Mouse (Mus musculus) retina, adult 2 months (tissue): ENCODE results near the gene Olfr877.

Experiments
- DNase-seq: peaks from one replicate; pipeline ENCODE4 v3.0.0-alpha.2; 2012; ENCODE audit warnings: low read depth, low spot score

Gene Olfr877

DNA sequence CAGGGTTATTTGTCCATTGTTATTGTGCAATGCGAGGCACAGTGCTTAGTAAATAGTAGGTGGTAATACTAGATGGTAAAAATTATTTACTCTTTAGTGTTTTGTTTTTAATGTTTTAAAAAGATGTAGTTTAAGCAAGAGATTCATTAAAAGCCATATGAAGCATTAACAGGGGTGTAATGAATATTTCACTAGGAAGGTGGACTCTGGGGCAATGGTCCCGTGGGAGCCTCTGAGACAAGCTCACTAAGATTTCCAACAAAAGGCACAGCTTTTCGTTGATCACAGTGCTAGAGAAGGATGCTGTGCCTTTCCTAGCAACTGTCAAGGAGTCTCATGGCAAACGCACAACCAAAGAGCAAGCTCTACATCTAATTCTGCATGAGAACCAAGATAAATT, at the start of gene Olfr877:
Olfr877 (plus strand) TSS at position 301 of the 400 bp plus-strand sequence.
- no peak for DNase-seq

DNA sequence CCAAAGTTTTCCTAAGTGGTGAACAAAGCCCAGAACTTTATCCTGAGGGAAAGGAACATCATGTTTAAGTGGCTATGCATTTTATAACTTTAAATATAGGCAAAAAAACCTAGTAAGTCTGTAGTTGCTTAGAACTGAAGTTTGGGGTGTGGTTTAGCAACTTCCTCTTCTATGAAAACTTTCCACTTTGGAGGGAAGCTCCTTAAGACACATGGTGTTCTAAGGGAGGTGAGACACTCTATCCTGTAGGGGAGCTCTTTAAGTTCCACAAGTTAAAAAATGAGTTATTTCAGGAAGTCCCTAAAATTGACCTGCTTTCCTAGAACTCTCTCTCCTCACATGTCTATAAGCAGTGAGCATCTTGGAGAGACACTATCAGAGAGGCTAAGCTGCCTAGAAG, 46.8 kb upstream of the Olfr877 start:
- DNase-seq: no peak

DNA sequence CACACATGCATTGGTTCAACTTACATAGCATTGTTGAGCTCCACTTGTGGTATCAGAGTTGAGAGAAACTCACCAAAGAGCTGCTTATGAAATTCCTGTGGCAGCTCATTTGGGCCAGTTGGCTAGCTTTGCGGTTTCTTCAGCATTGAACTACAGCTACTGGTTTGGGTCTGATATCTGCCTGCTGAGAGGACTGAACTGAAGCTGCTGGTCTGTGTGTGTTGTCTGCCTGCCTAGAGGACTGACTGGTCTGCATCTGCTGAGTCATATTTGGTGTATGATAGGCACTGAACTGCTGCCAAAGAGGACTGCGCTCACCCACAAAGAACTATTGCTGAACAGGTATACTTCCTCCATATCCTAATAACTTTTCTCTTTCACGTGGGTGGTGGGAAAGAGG, 45.6 kb upstream of the Olfr877 start:
- DNase-seq: no peak

DNA sequence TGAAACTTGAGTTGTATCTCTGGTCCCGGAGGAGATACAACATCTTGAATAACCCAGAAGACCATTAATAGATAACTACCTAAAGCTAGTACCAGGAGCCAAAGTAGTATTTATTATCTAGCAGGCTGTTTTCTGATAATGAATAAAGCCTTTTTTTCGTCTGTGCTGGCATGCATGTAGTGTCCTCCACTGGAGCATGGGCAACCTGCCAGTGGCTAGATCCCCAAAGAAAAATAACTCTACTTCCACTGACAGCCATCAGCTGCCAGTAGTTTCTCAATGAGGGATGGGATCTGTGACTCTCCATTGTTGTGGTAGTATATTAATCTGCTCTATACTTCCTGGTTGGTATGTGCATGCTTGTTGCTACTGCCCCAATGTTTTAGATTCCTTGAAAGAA, 45.1 kb upstream of the Olfr877 start:
- DNase-seq: no peak

DNA sequence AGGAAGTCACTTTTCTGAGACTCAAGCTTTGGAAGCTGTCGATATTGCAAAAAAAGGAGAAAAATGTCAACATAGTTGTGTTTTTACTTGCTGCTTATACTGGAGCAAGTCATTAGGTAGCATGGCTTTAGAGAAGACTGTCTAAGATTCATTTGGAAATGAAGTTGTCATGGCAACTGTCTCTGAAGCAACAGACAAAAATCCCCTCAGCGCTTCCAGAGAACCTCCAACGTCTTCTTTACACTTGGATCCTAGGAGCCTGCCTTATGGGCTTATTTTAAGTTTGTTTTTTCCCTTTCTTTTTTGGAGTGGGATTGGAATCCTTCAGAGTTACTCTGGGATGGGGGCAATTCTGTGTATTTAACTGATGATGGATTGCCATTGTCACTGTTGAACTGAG, 39.4 kb upstream of the Olfr877 start:
- DNase-seq: no peak

DNA sequence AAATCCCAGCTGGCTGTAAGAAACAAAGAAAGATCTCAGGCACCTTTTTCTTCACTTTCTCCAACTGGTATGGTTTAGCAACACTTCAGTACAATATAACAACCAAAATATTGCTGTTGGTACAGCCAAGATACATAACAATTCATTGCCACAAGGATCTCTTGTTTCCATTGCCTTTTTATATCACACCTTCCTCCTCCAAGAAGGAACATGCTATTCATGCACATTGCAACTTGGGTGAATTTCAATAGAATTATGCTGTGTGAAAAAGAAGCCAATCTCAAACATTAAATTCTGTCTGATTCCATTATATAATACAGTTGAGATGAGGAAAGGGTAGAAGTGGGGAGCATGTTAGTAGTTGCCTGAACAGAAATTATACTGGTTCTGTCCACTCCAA, 24.2 kb upstream of the Olfr877 start:
- no peak for DNase-seq

DNA sequence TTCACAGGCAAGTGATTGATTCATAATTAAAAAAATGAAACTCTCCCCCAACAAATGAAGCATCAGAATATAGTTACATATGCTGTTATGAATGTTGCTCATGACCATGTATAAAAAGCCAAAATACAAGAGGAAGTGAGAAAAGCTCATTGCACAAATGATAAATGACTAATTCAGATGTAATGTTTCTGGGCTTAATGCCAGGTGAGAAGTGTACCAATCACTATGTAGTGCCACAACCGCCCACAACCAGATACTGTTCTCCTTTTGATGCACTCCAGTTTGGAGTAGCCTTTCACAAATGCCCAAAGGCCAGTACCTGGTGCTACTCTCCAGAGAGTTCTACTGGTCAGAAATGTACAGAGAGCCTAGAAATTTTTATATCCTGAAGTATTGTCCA, 20.7 kb upstream of the Olfr877 start:
- no peak for DNase-seq

DNA sequence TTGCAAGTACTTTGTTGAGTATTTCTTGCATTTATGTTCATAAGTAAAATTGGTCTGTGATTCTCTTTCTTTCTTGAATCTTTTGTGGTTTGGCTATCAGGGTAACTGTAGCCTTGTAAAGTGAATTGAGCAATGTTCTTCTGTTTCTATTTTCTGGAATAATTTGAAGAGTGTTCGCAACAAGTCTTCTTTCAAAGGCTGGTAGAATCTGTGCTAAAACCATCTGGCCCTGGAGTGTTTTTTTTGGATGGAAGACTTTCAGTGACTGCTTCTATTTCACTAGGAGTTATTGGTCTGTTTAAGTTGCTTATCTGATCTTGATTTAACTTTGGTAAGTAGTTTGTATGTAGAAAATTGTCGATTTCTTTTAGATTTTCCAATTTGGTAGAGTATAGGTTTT, 4.8 kb upstream of the Olfr877 start:
- no peak for DNase-seq

DNA sequence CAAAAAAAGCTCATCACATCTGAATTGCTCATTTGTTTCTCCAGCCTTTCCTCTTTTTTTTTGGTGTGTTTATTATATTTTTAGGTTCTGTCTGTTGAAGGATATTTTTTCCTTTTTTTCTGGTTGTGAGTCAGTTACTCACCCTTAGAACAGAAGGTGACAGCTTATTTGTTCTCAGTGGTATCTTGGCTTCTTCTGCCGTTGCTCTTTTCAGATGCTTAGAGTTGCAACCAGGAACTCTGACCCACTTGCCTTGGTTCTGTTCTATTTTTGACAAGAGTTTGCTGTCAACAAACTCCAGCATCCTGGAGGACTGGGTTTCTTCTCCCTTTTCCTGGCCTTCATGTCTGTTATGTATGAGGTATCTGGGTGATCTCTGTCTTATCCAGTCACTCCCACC, 9.3 kb downstream of the Olfr877 start:
- no peak for DNase-seq

DNA sequence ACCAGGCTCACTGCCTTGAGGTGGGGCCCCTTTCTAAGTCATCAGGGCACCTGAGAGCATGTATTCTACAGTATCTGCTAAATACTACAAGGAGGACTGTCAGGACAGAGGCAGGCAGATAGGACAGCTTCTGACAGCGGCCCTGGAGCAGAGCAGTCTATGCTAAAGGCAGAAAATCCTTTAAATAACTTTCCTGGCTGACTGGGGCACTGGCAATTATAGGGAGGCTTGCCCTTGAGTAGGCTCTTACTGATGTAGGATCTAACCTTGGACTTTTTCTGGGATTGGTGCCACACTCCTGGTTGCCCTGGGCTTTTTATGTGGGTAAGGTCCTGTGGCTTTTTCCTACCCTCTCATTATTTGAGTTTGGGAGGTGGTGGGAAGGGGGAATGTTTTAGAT, 16.2 kb downstream of the Olfr877 start:
- no peak for DNase-seq

DNA sequence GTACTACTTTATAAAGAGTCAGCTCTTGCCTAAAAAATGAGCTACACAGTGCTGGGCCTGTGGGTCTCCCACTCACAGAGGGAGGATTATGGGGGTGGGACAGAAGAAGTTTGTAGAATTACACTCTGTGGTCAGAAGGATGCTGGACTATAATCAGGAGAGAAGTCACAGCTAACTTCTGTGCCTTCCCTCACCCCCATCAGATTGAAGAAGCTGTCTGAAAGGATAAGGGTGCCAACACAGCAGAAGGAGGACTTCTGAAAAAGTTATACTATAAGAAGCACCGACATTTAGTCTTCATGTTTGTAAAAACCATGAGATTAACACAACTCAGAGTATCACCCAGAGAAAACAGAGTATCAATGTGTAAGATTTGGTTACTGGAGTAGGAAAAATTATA, 17.0 kb downstream of the Olfr877 start:
- DNase-seq: no peak

DNA sequence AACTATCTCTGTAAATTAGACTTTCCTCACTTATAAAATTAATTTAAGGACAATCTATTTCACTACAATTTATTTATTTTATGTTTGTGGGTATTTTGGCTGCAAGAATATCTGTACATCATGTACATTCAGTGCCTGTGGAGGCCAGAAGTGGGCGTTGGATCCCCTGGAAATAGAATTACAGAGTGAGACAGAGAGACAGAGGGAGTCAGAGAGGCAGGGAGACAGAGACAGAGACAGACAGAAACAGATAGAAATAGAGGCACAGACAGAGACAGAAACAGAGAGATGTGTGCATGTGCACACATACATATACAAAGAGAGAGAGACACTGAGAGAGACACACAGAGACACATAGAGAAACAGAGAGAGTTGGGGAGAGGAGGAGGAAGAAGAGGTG, 17.5 kb downstream of the Olfr877 start:
- DNase-seq: no peak

DNA sequence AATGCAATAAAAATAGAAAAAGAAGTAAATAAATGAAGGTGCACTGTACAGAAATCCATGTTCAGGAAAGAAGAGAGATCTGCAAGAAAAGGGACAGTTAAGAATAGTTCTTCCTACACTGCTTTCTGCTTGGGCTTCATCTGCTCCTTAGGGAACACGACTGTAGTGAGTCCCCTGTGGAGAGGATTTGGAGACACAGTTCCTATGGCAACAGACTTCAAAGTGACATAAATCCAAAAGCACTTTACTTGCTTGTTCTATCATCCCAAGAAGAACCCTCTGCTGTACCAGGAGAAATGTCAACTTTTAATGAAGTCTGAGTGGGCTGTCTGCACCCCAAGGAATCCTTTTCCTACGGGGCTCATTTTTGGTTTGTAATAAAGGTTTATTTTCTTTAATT, 36.9 kb downstream of the Olfr877 start:
- no peak for DNase-seq

DNA sequence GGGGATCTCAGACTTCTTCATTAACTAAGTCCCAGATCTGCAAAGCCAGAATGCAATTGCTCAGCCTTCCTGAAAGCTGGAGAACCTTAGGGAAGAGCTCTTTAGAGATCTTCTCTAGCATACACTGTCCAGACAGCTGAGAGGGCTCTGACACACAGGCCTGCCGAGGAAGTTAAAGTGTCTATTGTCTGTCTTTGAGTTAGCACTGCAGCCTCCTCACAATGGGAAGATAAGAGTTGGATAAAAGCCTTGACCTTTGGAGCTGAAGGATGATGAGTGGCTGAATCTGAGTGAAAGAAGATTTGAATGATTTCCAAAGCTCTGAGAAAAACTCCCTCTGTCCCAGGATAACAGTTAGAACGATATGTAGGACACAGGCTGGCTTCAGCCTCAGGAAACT, 42.6 kb downstream of the Olfr877 start, which contains the start of gene Olfr145:
Olfr145 (plus strand) TSS at position 64 of the 400 bp plus-strand sequence.
- no peak for DNase-seq

DNA sequence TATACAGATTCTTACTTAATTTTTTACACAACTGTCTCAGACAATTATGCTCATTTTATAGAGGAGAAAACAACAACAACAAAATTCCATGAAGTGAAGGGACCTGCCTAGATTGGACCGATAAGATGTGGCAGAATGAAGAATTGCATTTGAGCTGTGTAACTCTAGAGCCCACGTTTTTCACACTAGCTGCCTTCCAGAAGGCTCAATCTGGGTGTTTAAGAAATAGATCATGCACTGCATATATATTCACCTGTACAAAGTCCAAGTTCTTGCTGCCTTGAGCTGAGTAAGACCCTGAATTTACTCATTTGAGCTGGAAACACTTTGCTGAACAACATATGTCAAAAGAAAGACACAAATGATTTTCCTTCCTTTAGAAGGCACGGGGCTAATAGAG, 51.5 kb downstream of the Olfr877 start:
- DNase-seq: no peak
